Mouse (Mus musculus) C2C12 (cell line): ENCODE results near the gene Myh9. TPM values are rescaled to one million over a fixed set of nuclear protein-coding genes. Genes with fewer than 3 reads are reported as not detected.

Experiments used
- H3K27me3 ChIP-seq: one replicate; pipeline ENCODE4 v1.6.1; 2011; ENCODE audit not compliant: control insufficient read depth, insufficient read depth, insufficient read length
- H3K36me3 ChIP-seq: one replicate; pipeline ENCODE4 v1.6.1; 2011; ENCODE audit not compliant: control insufficient read depth, insufficient read depth
- H3K4me3 ChIP-seq: one replicate; pipeline ENCODE4 v1.5.1; 2011; ENCODE audit warnings: mild to moderate bottlenecking, control low read depth; ENCODE audit not compliant: poor library complexity, insufficient read depth, severe bottlenecking
- H3K79me2 ChIP-seq: one replicate; pipeline ENCODE4 v1.6.1; 2011; ENCODE audit not compliant: control insufficient read depth, insufficient read depth
- H3K79me3 ChIP-seq: one replicate; pipeline ENCODE4 v1.6.1; 2011; ENCODE audit warnings: low read depth, control low read depth
- H3ac ChIP-seq: one replicate; pipeline ENCODE3; 2011; ENCODE audit warnings: low read depth; ENCODE audit not compliant: control insufficient read depth, insufficient read length
- CEBPB ChIP-seq: IDR thresholded peaks from one replicate; pipeline ENCODE4 v1.6.1; 2011; ENCODE audit warnings: low read depth, mild to moderate bottlenecking, control low read depth, moderate library complexity
- CTCF ChIP-seq: IDR thresholded peaks from one replicate; pipeline ENCODE4 v1.5.1; 2011; ENCODE audit not compliant: control insufficient read depth, insufficient read depth, insufficient read length
- FOSL1 ChIP-seq: IDR thresholded peaks from one replicate; pipeline ENCODE4 v1.8.0; 2011; ENCODE audit warnings: mild to moderate bottlenecking, low read length; ENCODE audit not compliant: poor library complexity, insufficient read depth, severe bottlenecking
- MAX ChIP-seq: IDR thresholded peaks from one replicate; pipeline ENCODE4 v1.6.1; 2011; ENCODE audit warnings: mild to moderate bottlenecking, control low read depth
- MYOD1 ChIP-seq: IDR thresholded peaks from one replicate; pipeline ENCODE4 v1.6.1; 2011; ENCODE audit warnings: low read depth; ENCODE audit not compliant: control insufficient read depth, insufficient read length
- MYOG ChIP-seq: IDR thresholded peaks from one replicate; pipeline ENCODE4 v1.6.1; 2011; ENCODE audit not compliant: control insufficient read depth, insufficient read length; ENCODE audit errors: extremely low read depth
- USF1 ChIP-seq: IDR thresholded peaks from one replicate; pipeline ENCODE4 v1.6.1; 2011; ENCODE audit warnings: low read depth, mild to moderate bottlenecking, control low read depth, moderate library complexity
- polyA plus RNA-seq: library from polyadenylated mRNA; unstranded; fragments of >200 nt; fragmentation: generic; extraction: Trizol; gene quantifications from one replicate; pipeline ENCODE4 v1.2.1, GENCODE M21; 2012; ENCODE audit warnings: missing spikeins

Gene Myh9
- polyA plus RNA-seq, 1 experiment = 580 TPM

GRCm38 (mm10) chr15:77882297-77882696 lies 40.3 kb upstream of the Myh9 start:
- Histone ChIP-seq H3ac (peak overlapping the region; percentile 46), H3K36me3 (no peaks in the 10 kb centered on the region), H3K79me3 (peaks cover 9% of the 10 kb centered on the region), H3K79me2 (peaks cover 27% of the 10 kb centered on the region), H3K4me3 (peak overlapping the region; percentile 27), H3K27me3 (no peaks in the 10 kb centered on the region)
- TF ChIP-seq MAX = no peak
- no peak for TF ChIP-seq FOSL1
- TF ChIP-seq MYOD1 = peak; percentile 5

DNA sequence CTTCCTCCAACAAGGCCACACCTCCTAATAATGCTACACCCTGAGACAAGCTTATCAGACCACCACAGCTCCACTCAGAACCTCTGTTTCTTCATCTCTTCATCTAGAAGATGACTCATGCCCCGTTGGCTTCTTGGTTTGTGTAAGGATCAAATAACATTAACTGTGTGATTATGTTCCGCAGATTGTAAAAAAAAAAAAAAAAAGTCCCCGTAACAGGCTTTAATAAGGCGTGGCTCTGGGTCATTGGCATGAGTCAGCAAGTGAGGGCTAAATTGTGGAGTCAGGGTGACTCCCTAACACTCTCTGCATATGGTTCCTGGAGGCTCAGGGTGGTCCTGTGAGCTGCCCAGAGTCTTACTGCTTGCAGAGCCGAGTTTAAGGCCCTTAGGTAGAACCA lies 39.7 kb upstream of the Myh9 start:
- peaks cover 9% of the 10 kb centered on the region for H3K79me3 ChIP-seq
- TF ChIP-seq FOSL1 = peak; percentile 88
- TF ChIP-seq MYOD1 = no peak
- TF ChIP-seq MYOG = no peak
- TF ChIP-seq USF1 = no peak
- TF ChIP-seq CEBPB = peak; percentile 76
- TF ChIP-seq CTCF = no peak
- peak; percentile 70 for TF ChIP-seq MAX

GRCm38 (mm10) chr15:77880738-77881137 lies 38.8 kb upstream of the Myh9 start:
- Histone ChIP-seq H3K4me3 (no peak overlapping the region), H3K79me2 (peaks cover 27% of the 10 kb centered on the region), H3K79me3 (peaks cover 9% of the 10 kb centered on the region), H3K27me3 (no peaks in the 10 kb centered on the region), H3ac (no peak overlapping the region), H3K36me3 (no peaks in the 10 kb centered on the region)
- no peak for TF ChIP-seq MYOG
- TF ChIP-seq MYOD1 = no peak
- TF ChIP-seq CTCF = no peak
- TF ChIP-seq USF1 = no peak
- TF ChIP-seq MAX = no peak

More for the DNA sequence above, 39.7 kb upstream of the Myh9 start:
- Histone ChIP-seq H3ac (peak overlapping the region; percentile 46), H3K4me3 (no peak overlapping the region), H3K79me2 (peaks cover 27% of the 10 kb centered on the region), H3K36me3 (no peaks in the 10 kb centered on the region), H3K27me3 (no peaks in the 10 kb centered on the region)

DNA sequence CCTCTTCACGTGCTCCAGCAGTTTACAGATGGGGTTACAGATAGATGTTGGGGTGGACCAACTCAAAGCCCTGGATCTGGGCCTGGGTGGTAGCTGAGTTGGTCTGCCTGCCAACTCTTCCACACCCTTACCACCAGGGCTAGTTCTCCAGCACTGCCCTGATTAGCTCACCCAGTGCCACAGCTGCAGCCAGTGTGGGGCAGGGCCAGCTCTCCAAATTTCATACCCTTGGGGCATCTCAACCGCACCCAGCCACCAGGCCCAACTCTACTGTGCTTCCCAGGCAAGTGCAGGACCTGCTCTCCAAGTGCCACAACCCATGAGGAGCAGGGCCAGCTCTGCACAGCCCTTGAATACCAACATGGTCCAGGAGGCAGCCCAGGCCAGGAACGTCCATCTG lies 37.8 kb upstream of the Myh9 start:
- peaks cover 19% of the 10 kb centered on the region for H3K79me2 ChIP-seq
- H3K4me3 ChIP-seq = no peak overlapping the region
- H3K79me3 ChIP-seq = peaks cover 9% of the 10 kb centered on the region
- TF ChIP-seq MYOD1 = no peak
- no peak for TF ChIP-seq CTCF
- TF ChIP-seq USF1 = peak; percentile 25
- no peak for TF ChIP-seq MAX
- H3K36me3 ChIP-seq = no peaks in the 10 kb centered on the region
- no peak overlapping the region for H3ac ChIP-seq
- H3K27me3 ChIP-seq = no peaks in the 10 kb centered on the region

DNA sequence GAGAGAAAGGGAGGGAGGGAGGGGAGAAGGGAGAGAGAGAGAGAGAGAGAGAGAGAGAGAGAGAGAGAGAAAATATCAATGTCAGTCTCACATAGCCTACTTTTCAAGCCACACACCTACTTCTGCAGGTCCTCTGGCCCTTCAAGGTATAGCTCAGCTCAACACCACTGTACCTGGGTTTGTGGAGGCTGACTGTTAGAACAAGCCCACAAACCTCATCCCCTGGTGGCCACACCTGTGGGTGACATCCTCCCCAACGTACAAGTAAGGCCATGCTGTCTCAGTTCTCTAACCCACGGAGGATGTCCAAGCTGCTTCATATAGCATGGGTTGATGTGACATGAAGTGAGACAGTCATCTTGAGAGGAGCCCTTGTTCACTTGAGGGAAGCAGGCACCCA lies 35.2 kb upstream of the Myh9 start:
- no peaks in the 10 kb centered on the region for H3K27me3 ChIP-seq
- TF ChIP-seq USF1 (no peak), MYOG (no peak), CTCF (no peak), CEBPB (no peak), MYOD1 (no peak), FOSL1 (no peak)
- H3K79me2 ChIP-seq = peaks cover 5% of the 10 kb centered on the region

GRCm38 (mm10) chr15:77876716-77877115 lies 34.7 kb upstream of the Myh9 start:
- Histone ChIP-seq H3K79me3 (peaks cover 4% of the 10 kb centered on the region), H3K27me3 (no peaks in the 10 kb centered on the region), H3K79me2 (peaks cover 5% of the 10 kb centered on the region), H3K36me3 (no peaks in the 10 kb centered on the region), H3ac (no peak overlapping the region), H3K4me3 (no peak overlapping the region)
- TF ChIP-seq FOSL1 (no peak), MYOG (no peak), USF1 (no peak), MYOD1 (peak; percentile 49), MAX (no peak), CEBPB (no peak)

More for the DNA sequence above, 35.2 kb upstream of the Myh9 start:
- H3K36me3 ChIP-seq = no peaks in the 10 kb centered on the region
- peaks cover 4% of the 10 kb centered on the region for H3K79me3 ChIP-seq
- no peak overlapping the region for H3K4me3 ChIP-seq
- no peak overlapping the region for H3ac ChIP-seq
